Mouse (Mus musculus): ENCODE data around the gene Glcci1.
A peak's percentile ranks its signal among the peaks of the same experiment; 100 is the strongest.
"Not testable (repeated sequence)": the region's sequence is repeated elsewhere in the genome, so short reads cannot be mapped to it uniquely, and the experiment has no call there.

The Glcci1 gene

GRCm38 (mm10) chr6:8508883-8509536 is 390 bp upstream of the Glcci1 start:
- H3K27me3 ChIP-seq (ENCODE audit: control insufficient read depth, insufficient read depth, low read length, poor library complexity, severe bottlenecking) = no peaks in the 10 kb centered on the region

DNA sequence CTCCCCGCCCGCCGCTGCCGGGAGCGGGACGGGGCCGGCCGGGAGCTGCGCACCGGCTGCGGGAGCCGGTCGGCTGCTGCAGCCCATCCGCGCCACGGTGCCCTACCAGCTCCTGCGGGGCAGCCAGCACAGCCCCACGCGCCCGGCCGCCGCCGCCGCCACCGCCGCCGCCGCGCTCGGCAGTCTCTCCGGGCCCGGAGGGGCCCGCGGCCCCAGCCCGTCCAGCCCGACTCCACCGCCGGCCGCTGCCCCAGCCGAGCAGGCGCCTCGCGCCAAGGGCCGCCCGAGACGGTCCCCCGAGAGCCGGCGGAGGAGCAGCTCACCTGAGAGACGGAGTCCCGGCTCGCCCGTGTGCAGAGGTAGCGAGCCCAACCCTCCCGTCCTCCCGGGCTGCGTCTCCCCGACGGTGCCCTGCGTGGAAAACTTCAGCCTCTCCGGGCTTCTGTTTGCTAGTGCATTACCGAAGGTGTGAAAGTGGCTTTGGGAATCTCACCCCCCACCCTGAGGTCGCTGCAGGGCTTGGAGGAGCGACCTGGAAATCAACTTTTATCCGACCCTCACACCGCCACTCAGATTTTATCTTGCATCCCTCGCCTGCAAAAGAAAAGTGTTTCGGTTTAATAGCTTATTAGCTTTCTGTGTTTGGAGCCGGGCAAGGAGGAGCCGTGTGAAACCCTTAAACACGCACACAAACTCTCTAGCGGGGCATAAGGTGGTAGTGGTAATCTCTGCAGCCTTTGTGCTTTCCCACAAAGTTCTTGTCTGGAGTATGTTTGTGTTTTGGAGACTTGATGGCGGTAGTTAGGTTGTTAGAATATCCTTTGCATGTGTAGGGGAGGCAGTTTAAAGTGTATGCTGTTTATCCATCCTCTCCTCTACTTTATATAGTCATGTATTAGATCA is 812 bp downstream of the Glcci1 start:
- DNase-seq (ENCODE audit: low read depth, low spot score) = peak; percentile 42

More at GRCm38 (mm10) chr6:8508883-8509536, 390 bp upstream of the Glcci1 start:
- DNase-seq (ENCODE audit: low read depth, low spot score) = peak; percentile 99
- no peaks in the 10 kb centered on the region for H3K36me3 ChIP-seq (ENCODE audit: control insufficient read depth, insufficient read depth, low read length, poor library complexity, severe bottlenecking)

GRCm38 (mm10) chr6:8510864-8511428 is 1.5 kb downstream of the Glcci1 start:
- peak; percentile 20 for DNase-seq (ENCODE audit: low read depth, low spot score)
- Histone ChIP-seq H3K27me3 (ENCODE audit: control insufficient read depth, insufficient read depth, low read length, poor library complexity, severe bottlenecking) (no peaks in the 10 kb centered on the region), H3K36me3 (ENCODE audit: control insufficient read depth, insufficient read depth, low read length, poor library complexity, severe bottlenecking) (no peaks in the 10 kb centered on the region)

More for the DNA sequence above, 812 bp downstream of the Glcci1 start:
- H3K36me3 ChIP-seq (ENCODE audit: control insufficient read depth, insufficient read depth, low read length, poor library complexity, severe bottlenecking) = no peaks in the 10 kb centered on the region
- no peaks in the 10 kb centered on the region for H3K27me3 ChIP-seq (ENCODE audit: control insufficient read depth, insufficient read depth, low read length, poor library complexity, severe bottlenecking)

DNA sequence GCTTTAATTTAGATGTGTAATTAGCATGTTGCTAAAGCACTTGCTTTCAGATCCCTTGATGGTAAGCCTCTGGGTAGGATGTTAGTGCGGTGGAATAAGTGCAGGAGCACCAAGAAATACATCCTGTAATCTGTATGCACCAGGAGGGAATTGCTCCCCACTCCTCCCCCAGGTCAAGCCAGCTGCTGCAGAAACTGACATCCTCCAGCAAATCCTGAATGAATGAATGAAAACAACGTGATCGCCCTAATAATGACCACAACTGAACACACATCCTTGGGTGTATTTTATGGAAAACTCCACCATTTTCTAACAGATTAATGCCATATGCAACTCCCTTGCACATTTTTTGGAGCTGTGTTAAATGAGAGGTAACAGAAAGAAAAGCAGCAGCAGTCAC is 2.0 kb downstream of the Glcci1 start:
- H3K27me3 ChIP-seq (ENCODE audit: control insufficient read depth, insufficient read depth, low read length, poor library complexity, severe bottlenecking) = no peaks in the 10 kb centered on the region
- H3K36me3 ChIP-seq (ENCODE audit: control insufficient read depth, insufficient read depth, low read length, poor library complexity, severe bottlenecking) = no peaks in the 10 kb centered on the region
- DNase-seq (ENCODE audit: low read depth, low spot score) = no peak

DNA sequence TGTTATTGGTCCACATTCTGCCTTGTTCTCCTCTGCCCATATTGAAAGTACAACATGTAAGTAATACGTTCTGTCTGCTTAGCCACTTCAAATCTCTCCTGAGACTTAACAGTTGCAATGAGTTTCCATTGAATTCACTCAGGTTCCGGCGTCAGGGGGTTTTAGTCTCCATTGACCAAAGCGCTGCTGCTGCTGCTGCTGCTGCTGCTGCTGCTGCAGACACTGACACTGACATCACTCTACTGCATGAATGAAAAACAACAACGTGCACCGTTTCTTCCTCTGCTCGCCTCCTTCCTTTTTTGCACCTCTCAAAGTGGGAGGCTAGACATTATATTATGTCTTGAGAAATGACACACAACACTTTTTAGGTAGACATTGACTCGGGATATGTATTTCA is 3.0 kb downstream of the Glcci1 start:
- DNase-seq (ENCODE audit: low read depth, low spot score) = peak; percentile 43
- Histone ChIP-seq H3K27me3 (ENCODE audit: control insufficient read depth, insufficient read depth, low read length, poor library complexity, severe bottlenecking) (no peaks in the 10 kb centered on the region), H3K36me3 (ENCODE audit: control insufficient read depth, insufficient read depth, low read length, poor library complexity, severe bottlenecking) (no peaks in the 10 kb centered on the region)

- no peaks in the 10 kb centered on the region for H3K36me3 ChIP-seq (ENCODE audit: control insufficient read depth, insufficient read depth, low read length, poor library complexity, severe bottlenecking)
- DNase-seq (ENCODE audit: low read depth, low spot score) = no peak
- no peaks in the 10 kb centered on the region for H3K27me3 ChIP-seq (ENCODE audit: control insufficient read depth, insufficient read depth, low read length, poor library complexity, severe bottlenecking)
Observed at GRCm38 (mm10) chr6:8519687-8520086, 10.3 kb downstream of the Glcci1 start.

GRCm38 (mm10) chr6:8521231-8521630 is 11.8 kb downstream of the Glcci1 start:
- no peak for DNase-seq (ENCODE audit: low read depth, low spot score)
- H3K27me3 ChIP-seq (ENCODE audit: control insufficient read depth, insufficient read depth, low read length, poor library complexity, severe bottlenecking) = no peaks in the 10 kb centered on the region
- no peaks in the 10 kb centered on the region for H3K36me3 ChIP-seq (ENCODE audit: control insufficient read depth, insufficient read depth, low read length, poor library complexity, severe bottlenecking)

DNA sequence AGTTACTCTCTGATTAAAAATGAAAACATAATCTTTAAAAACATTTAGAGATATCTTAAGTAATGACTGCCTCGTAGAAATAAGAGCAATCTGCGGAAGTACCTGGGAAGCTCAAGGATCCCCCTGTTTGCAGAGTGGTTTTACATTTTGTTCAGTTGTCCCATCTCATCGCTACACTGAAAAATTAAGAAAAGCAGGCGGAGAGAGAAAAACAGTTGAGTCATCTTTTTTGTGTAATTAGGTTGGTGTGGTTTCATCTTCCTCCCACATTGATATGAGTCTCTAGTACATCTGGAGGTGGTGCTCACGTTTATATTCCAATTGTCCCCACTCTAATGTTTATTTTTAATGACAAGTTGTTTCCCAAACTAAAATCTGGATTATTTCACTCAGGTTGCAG is 15.3 kb downstream of the Glcci1 start:
- H3K27me3 ChIP-seq (ENCODE audit: control insufficient read depth, insufficient read depth, low read length, poor library complexity, severe bottlenecking) = no peaks in the 10 kb centered on the region
- DNase-seq (ENCODE audit: low read depth, low spot score) = no peak

DNA sequence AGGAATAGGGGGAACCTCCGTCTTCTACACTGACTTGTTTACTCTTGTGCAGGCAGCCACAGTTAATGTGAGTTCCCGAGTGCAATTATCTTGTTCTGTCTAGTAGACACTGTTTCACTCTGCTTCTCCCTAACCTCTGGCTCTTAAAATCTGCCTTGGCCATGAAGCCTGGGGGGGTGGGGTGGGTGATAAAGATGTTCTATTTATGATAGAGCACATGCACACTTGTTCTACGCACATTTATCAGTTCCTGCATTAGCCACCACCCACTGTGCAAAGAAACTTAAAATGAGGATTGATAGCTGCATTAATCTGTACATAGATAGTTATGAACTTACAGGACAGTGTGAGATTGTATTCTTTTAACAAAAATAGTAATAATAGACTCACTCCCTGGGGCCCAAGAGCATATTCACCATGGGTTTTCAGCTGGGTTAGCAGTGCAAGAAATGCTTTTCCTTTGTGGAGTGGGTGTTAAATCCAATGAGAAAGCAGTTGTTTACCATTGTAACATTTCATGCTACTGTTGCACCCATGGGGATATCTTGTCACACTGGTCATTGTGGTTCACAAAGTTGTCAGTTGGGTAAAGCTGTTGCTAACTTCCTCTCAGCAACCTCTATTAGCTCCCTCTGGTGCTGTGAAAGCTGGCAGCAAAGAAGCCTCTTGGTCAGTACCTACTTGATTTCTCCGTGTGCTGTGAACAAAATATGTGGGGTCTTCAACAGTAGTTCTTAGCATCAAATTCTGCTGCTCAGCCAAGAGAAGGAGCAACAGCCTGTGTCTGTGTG is 21.9 kb downstream of the Glcci1 start:
- Histone ChIP-seq H3K27me3 (ENCODE audit: control insufficient read depth, insufficient read depth, low read length, poor library complexity, severe bottlenecking) (no peaks in the 10 kb centered on the region), H3K36me3 (ENCODE audit: control insufficient read depth, insufficient read depth, low read length, poor library complexity, severe bottlenecking) (no peaks in the 10 kb centered on the region)
- no peak for DNase-seq (ENCODE audit: low read depth, low spot score)

More for the DNA sequence above, 15.3 kb downstream of the Glcci1 start:
- H3K36me3 ChIP-seq (ENCODE audit: control insufficient read depth, insufficient read depth, low read length, poor library complexity, severe bottlenecking) = no peaks in the 10 kb centered on the region

DNA sequence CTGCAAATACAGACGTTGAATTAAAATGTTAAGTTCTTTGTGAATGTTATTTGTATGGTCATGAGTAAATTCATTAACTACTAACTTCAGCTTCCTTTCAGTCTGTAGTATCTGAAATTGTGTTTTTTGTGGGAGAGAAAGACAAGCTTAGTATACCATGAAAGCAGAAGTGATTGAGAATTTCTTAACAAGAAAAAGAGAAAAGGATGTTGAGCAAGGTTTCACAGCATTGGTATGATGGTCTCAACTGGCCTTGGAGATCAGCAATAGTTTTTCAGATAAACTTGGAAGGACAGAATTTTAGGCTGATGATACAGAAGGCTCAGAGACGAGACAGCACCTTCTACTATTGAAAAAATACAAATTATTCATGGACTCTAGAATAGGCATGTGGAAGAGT is 27.5 kb downstream of the Glcci1 start:
- Histone ChIP-seq H3K27me3 (ENCODE audit: control insufficient read depth, insufficient read depth, low read length, poor library complexity, severe bottlenecking) (no peaks in the 10 kb centered on the region), H3K36me3 (ENCODE audit: control insufficient read depth, insufficient read depth, low read length, poor library complexity, severe bottlenecking) (no peaks in the 10 kb centered on the region)
- no peak for DNase-seq (ENCODE audit: low read depth, low spot score)

DNA sequence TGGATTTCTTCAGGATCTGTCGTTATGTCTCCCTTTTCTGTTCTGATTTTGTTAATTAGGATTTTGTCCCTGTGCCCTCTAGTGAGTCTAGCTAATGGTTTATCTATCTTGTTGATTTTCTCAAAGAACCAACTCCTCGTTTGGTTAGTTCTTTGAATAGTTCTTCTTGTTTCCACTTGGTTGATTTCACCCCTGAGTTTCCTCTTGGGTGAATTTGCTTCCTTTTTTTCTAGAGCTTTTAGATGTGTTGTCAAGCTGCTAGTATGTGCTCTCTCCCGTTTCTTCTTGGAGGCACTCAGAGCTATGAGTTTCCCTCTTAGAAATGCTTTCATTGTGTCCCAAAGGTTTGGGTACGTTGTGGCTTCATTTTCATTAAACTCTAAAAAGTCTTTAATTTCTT is 32.1 kb downstream of the Glcci1 start:
- not testable (repeated sequence) for DNase-seq (ENCODE audit: low read depth, low spot score); H3K27me3 ChIP-seq (ENCODE audit: control insufficient read depth, insufficient read depth, low read length, poor library complexity, severe bottlenecking); H3K36me3 ChIP-seq (ENCODE audit: control insufficient read depth, insufficient read depth, low read length, poor library complexity, severe bottlenecking)

DNA sequence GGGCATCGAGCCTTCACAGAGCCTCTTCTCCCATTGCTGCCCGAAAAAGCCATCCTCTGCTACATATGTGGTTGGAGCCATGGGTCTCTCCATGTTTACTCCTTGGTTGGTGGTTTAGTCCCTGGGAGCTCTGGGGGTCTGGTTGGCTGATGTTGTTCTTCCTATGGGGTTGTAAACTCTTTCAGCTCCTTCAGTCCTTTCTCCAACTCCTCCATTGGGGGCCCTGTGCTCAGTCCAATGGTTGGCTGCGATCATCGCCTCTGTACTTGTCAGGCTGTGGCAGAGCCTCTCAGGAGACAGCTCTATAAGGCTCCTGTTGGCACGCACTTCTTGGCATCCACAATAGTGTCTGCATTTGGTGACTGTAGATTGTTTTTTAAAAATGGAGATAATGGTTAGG is 35.4 kb downstream of the Glcci1 start:
- Histone ChIP-seq H3K27me3 (ENCODE audit: control insufficient read depth, insufficient read depth, low read length, poor library complexity, severe bottlenecking) (no peaks in the 10 kb centered on the region), H3K36me3 (ENCODE audit: control insufficient read depth, insufficient read depth, low read length, poor library complexity, severe bottlenecking) (peaks cover 2% of the 10 kb centered on the region)
- no peak for DNase-seq (ENCODE audit: low read depth, low spot score)

- no peaks in the 10 kb centered on the region for H3K27me3 ChIP-seq (ENCODE audit: control insufficient read depth, insufficient read depth, low read length, poor library complexity, severe bottlenecking)
- peaks cover 2% of the 10 kb centered on the region for H3K36me3 ChIP-seq (ENCODE audit: control insufficient read depth, insufficient read depth, low read length, poor library complexity, severe bottlenecking)
- DNase-seq (ENCODE audit: low read depth, low spot score) = no peak
Observed at GRCm38 (mm10) chr6:8545780-8546179, 36.4 kb downstream of the Glcci1 start.

- Histone ChIP-seq H3K27me3 (ENCODE audit: control insufficient read depth, insufficient read depth, low read length, poor library complexity, severe bottlenecking) (no peaks in the 10 kb centered on the region), H3K36me3 (ENCODE audit: control insufficient read depth, insufficient read depth, low read length, poor library complexity, severe bottlenecking) (peaks cover 2% of the 10 kb centered on the region)
- no peak for DNase-seq (ENCODE audit: low read depth, low spot score)
Observed at GRCm38 (mm10) chr6:8551155-8551554, 41.8 kb downstream of the Glcci1 start.

Data from splenic B cell, adult 2 months (primary cell).